Mouse (Mus musculus) regulatory T cell (primary cell): ENCODE measurements around the gene Gm14393.
"Not testable (repeated sequence)": the region's sequence is repeated elsewhere in the genome, so short reads cannot be mapped to it uniquely, and the experiment has no call there.

ENCODE experiments used
- in situ Hi-C: fragments of 300-600 bp; cut with MboI, MseI; formaldehyde crosslinking; loops from one replicate; pipeline ENCODE4 v1.15.1; 2025; ENCODE audit warnings: high pct_unique_total_duplicates

Gene Gm14393

GRCm38 (mm10) chr2:175067681-175068261 lies at the start of gene Gm14393:
TSS of gene Gm14393 (minus strand) at chr2:175067781.
- in situ Hi-C loops: not testable (repeated sequence)

DNA sequence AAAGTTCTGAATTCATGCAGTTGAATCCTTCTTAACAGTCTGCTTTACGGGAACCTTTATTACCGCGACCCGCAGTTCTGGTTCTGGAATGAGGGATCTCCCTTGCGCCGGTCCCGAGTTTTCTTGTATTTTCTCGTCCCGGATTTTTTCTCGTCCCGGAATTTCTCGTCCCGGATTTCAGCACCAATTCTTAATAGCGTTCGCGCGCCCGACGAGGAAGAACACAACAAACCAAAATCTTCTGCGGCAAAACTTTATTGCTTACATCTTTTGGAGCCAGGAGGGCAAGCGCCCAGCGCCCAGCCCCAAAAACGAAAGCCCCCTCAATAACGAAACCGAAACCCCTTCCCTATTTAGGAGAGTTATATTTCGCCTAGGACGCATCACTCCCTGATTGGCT lies 23.3 kb downstream of the Gm14393 start:
- in situ Hi-C loops: not testable (repeated sequence)
